Mouse (Mus musculus) heart, adult 18-20 months (tissue): ENCODE measurements around the gene Ppp1r3c. TPM values are rescaled to one million over a fixed set of nuclear protein-coding genes. Genes with fewer than 3 reads are reported as not detected.
"Not testable (repeated sequence)": the region's sequence is repeated elsewhere in the genome, so short reads cannot be mapped to it uniquely, and the experiment has no call there.

Experiments used
- DNase-seq, 2 experiments: peaks; one replicate each; pipeline ENCODE4 v3.0.0; 2021 to 2022; ENCODE audit warnings: mixed read lengths in 1 of 2
- long read RNA-seq, 2 experiments: library from polyadenylated mRNA; stranded (forward); transcript quantifications; one replicate each; pipeline ENCODE4 v2.0.0; 2021
- total RNA-seq, 2 experiments: library from RNA; stranded (reverse); gene quantifications; 2 replicates each; pipeline ENCODE4 v1.2.3; 2021

Gene Ppp1r3c
- 100 to 1,000 TPM; 159 to 201 TPM for total RNA-seq
- long read RNA-seq, experiment 1, transcript Ppp1r3c-201 (2 exons, 2,725 nt) = major isoform, 25 of 68 reads
- long read RNA-seq, experiment 1, partial matches to known transcripts = 42 of 68 reads
- long read RNA-seq, experiment 1, other reads (novel, unspliced or antisense) = 1 of 68 reads
- long read RNA-seq, experiment 2, transcript Ppp1r3c-201 (2 exons, 2,725 nt) = major isoform, 12 of 34 reads
- long read RNA-seq, experiment 2, partial matches to known transcripts = 0 of 34 reads
- long read RNA-seq, experiment 2, other reads (novel, unspliced or antisense) = 22 of 34 reads

GRCm38 (mm10) chr19:36736537-36736936 lies at the start of gene Ppp1r3c:
TSS of gene Ppp1r3c (minus strand) at chr19:36736653.
- DNase-seq = peak; percentile 96 to 98

DNA sequence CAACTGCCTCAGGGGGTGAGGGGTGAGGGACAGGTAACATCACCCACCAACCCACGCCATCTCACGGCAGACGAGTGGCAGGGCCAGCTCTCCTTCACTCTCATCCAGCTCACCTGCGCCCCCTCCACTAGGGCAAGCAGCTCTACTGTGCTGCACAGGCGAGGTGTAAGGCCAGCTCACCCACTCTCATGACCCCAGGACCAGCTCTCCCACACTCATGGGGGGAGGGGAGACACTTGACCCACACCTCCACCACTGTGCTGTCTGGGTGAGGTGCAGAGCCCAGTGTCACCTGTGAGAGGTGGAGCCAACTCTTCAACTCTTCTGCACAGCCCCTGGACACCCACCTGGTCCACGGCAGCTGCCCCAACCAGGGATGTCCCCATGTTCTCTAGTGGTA lies 46.7 kb upstream of the Ppp1r3c start:
- DNase-seq = no peak

GRCm38 (mm10) chr19:36782591-36782990 lies 46.1 kb upstream of the Ppp1r3c start:
- no peak for DNase-seq

DNA sequence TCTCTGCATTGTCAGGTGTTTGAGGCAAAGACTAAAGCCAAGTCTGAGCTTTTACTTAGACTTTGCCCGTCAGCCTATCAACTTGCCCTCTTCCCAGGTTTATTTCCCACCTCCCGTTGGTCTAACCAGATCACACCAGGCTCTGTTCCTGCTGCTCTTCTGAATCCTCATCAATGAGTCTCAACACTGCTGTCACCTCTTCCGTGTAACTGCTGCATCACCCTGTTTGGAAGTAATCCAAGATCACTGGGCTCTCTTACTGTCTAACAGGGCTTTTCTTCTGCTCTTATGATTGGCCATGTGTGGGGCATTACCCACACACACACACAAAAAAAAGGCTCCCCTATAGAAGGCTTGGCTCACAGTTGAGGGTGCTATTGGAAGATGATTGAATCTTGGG lies 45.5 kb upstream of the Ppp1r3c start:
- no peak for DNase-seq

- DNase-seq = no peak
These were observed 43.9 kb upstream of the Ppp1r3c start for GRCm38 (mm10) chr19:36780375-36780774.

GRCm38 (mm10) chr19:36779765-36780164 lies 43.3 kb upstream of the Ppp1r3c start:
- no peak for DNase-seq

DNA sequence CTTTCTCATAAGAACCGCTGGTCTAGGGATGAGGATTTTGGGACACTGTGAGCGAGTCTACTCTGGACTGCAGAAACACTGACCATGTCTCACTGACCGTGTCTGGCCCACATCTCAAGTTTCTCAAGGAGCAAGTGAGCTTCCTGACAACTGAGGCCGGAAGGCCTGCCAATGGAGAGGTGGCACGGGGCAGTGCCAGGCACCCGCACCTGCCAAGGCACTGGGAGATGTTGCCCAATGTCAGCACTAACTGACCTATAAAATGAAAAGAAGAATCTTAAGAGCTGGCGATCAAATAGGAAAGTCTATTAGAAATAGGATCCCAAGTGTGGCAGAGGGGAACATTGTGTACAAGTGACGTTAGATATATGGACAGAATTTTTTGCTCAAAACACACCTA lies 39.1 kb upstream of the Ppp1r3c start:
- DNase-seq = no peak

GRCm38 (mm10) chr19:36773716-36774459 lies 37.4 kb upstream of the Ppp1r3c start:
- DNase-seq = no peak

GRCm38 (mm10) chr19:36768084-36768483 lies 31.6 kb upstream of the Ppp1r3c start:
- no peak for DNase-seq

DNA sequence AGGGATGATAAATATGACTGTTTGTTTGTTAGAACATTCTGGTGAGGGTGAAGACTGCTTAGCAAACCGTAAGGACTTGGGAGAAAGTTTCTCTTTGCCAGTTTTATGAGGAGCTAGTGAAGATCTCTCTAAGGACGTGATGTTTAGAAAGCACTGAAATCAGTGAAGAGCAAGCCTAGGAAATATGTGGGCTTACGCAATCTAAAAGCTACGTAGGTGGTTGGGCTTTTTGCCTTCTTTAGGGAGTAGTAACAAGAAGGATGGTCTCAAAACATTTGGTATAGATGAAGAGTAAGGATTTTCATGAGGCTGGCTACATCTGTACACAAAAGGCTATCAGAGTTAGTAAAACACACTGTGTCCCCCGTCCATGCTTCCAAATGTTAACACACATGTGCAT lies 28.0 kb upstream of the Ppp1r3c start:
- no peak for DNase-seq

- DNase-seq = no peak
These were observed 12.5 kb upstream of the Ppp1r3c start for GRCm38 (mm10) chr19:36748996-36749395.

DNA sequence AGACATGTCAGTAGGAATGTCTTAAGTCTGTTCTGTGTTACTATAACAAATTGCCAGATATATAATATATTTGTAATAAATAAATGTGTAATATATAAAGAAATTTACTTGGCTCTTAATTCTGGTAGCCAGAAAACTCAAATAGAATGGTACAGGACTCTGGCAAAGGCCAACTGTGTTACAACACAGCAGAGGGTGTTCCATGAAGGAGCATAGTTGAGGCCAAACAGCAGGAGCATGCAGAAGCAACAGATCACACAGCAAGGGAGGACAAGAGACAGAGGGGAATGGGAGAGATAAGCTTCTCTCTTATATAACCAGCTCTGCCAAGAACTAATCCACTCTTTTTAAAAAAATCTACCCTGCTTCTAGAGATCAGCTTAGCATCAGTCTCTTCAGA lies 5.9 kb upstream of the Ppp1r3c start:
- DNase-seq = no peak

- peak; percentile 35 to 79 for DNase-seq
These were observed 3.2 kb upstream of the Ppp1r3c start for GRCm38 (mm10) chr19:36739566-36740211.

DNA sequence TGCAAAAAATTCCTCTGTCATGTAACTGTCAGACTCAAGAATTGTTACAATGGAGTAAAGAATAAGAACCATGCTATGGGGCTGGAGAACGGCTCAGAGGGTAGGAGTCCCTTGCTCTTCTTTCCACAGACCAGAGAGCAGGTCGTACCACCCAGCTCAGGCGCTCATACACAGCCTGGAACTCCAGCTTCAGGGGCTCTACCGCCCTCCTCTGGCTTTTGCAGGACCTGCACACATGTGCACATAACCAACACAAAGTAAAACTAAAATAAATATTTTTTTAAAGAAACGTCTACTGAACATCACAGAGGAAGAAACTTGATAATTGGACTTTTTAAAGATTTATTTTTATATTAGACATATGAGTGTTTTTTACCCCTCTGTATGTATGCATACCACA lies 1.6 kb upstream of the Ppp1r3c start:
- DNase-seq = no peak

GRCm38 (mm10) chr19:36737087-36737486 lies 634 bp upstream of the Ppp1r3c start:
- no peak for DNase-seq

DNA sequence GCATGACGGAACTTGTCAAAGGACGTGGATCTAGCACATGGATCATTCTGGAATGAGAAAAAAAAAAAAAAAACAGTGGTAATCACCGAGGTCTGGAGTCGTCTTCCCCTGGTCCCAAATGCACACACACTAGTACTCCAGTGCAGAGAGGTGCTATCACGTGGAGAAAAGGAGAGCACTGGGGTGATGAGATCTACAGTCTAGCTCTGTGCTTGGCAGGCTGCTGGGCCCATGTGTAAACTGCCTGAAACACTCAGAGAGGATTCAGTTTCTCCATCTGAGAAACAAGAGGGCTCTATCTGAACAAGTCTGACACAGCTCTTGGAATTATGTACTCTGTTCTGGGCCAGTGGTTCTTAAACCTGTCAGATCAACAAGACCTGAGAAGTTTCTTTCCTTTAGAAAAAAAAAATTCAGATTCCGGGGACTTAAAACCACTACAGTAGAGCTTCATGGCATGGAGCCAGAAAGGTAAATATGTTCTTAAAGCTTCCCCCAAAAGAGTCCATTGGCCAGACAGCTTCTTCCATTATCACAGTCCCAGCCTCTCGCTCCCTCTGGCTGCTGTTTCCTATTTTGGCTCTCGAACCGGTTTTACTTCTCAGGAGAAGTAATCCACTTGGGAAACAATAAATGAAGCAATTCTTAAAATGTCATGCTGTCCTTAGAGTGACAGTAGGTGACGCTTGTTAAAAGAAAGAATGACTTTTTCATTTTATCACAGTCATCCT lies 2.0 kb downstream of the Ppp1r3c start:
- DNase-seq = peak; percentile 28 to 51

- peak in 1 of 2 experiments; percentile 16 for DNase-seq
These were observed 3.1 kb downstream of the Ppp1r3c start for GRCm38 (mm10) chr19:36733191-36733943.

DNA sequence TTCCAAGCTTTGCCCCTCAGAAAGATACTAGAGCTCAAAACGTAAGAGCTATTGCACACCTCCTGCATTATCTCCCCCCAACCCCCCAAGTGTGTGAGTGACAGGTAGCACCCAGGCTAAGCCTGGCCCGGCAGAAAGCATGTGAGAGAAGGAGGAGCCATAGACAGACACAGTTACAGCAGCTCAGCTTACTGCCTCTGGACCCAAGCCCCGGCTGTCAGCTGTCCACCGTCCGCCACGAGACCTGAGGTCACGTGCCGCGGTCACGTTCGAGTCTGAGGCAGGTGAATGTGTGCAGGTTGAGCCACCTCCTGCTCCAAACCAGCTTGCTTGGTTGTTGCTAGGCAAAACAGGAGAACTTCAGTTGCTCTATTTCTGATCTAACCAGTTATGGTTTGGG lies 5.1 kb downstream of the Ppp1r3c start:
- peak; percentile 36 to 59 for DNase-seq

DNA sequence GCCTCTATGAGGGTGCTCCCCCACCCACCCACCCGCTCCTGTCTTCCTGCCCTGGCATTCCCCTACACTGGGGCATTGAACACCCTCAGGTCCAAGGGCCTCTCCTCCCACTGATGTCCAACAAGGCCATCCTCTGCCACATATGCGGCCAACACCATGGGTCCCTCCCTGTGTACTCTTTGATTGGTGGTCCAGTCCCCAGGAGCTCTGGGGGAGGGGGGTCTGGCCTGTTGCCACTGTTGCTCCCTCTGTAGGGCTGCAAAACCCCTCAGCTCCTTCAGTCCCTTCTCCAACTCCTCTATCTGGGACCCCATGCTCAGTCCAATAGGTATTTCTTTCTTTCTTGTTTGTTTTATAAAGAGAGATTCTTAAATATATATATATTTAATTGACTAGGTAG lies 6.0 kb downstream of the Ppp1r3c start:
- DNase-seq = not testable (repeated sequence)

DNA sequence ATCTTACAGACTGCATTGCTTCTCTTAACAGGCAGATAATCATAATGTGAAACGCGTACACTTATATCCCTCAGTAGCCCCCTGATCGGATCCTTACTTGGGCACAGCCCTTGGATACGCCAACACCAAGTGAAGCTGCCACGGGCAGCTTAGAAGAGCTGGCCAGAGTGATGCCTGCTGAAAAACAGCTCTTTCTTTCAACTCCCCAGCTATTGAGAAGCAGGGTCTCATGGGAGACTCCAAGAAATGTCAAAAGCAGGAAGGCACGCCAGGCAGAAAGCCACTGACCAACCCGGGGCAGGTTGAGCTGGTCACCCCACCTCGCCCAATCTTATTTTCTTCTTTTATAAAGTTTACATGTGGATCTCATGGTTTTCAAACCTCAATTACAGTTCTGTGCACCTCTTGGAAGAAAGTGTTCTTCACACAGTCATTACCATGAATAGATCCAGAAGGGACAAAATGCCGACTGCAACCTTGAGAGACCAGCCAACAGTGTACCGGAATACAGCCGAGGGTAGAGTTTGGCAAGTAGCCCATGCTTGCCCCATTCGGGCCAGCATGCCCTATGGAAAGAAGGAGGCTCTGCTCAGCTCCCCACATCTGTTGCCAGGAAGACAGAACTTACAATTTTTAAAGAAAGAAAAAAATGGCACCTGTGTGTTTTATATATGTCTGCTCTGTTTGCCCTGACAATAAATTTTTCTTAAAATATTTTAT lies 7.6 kb downstream of the Ppp1r3c start:
- DNase-seq = no peak

- DNase-seq = no peak
These were observed 11.5 kb downstream of the Ppp1r3c start for GRCm38 (mm10) chr19:36724970-36725369.
